Mouse (Mus musculus) neural tube, embryonic 14.5 days (tissue): ENCODE data around the gene Aagab. TPM values are rescaled to one million over a fixed set of nuclear protein-coding genes. Genes with fewer than 3 reads are reported as not detected.

ENCODE experiments used
- ATAC-seq: fragments of 200-750 bp; cut with Nextera tagmentation; 2 replicates; pipeline ENCODE4 v1.8.0; 2017; ENCODE audit warnings: low read depth, mild to moderate bottlenecking, moderate TSS enrichment, moderate library complexity
- H3K27ac ChIP-seq: fragments of 300-500 bp; sonication (generic); 2 replicates; pipeline ENCODE4 v1.5.1; 2014; ENCODE audit warnings: low read depth, mild to moderate bottlenecking, control low read depth, low read length, moderate library complexity, mixed read lengths
- H3K27me3 ChIP-seq: fragments of 300-500 bp; sonication (generic); 2 replicates; pipeline ENCODE4 v1.6.1; 2014; ENCODE audit warnings: low read length; ENCODE audit not compliant: control insufficient read depth, insufficient read depth
- H3K36me3 ChIP-seq: fragments of 300-500 bp; sonication (generic); 2 replicates; pipeline ENCODE4 v1.6.1; 2014; ENCODE audit warnings: low read length, mixed read lengths; ENCODE audit not compliant: control insufficient read depth, insufficient read depth
- H3K4me1 ChIP-seq: fragments of 300-500 bp; sonication (generic); 2 replicates; pipeline ENCODE4 v1.6.1; 2014; ENCODE audit warnings: low read length; ENCODE audit not compliant: control insufficient read depth, insufficient read depth
- H3K4me2 ChIP-seq: fragments of 300-500 bp; sonication (generic); 2 replicates; pipeline ENCODE4 v1.6.1; 2014; ENCODE audit warnings: mild to moderate bottlenecking, low read depth, low read length, control low read depth
- H3K4me3 ChIP-seq: fragments of 300-500 bp; sonication (generic); 2 replicates; pipeline ENCODE4 v1.5.1; 2014; ENCODE audit warnings: low read depth, low read length, control low read depth, mixed read lengths
- H3K9ac ChIP-seq: fragments of 300-500 bp; sonication (generic); replicated peaks from 2 replicates; pipeline ENCODE4 v1.6.1; 2014; ENCODE audit warnings: low read depth, mild to moderate bottlenecking, control low read depth, low read length, mixed read lengths
- H3K9me3 ChIP-seq: fragments of 300-500 bp; sonication (generic); 2 replicates; pipeline ENCODE4 v1.6.1; 2016; ENCODE audit warnings: low read length; ENCODE audit not compliant: control insufficient read depth
- WGBS: fragments of 180-500 bp; shearing (Covaris S2); extraction: QIAGEN DNeasy Blood & Tissue Kit; methylation state at CpG from one replicate; pipeline ENCODE4 v1.1.7; 2014; 5-methylcytosine and 5-hydroxymethylcytosine counted together
- polyA plus RNA-seq: library from polyadenylated mRNA; unstranded; fragments of >200 nt; fragmentation: Nextera tagmentation; extraction: Ambion mirVana; gene quantifications from 2 replicates; pipeline ENCODE4 v1.2.1, GENCODE M21; 2014

Gene Aagab
- polyA plus RNA-seq, 1 experiment from 2014 or later, result 51.6 TPM

DNA sequence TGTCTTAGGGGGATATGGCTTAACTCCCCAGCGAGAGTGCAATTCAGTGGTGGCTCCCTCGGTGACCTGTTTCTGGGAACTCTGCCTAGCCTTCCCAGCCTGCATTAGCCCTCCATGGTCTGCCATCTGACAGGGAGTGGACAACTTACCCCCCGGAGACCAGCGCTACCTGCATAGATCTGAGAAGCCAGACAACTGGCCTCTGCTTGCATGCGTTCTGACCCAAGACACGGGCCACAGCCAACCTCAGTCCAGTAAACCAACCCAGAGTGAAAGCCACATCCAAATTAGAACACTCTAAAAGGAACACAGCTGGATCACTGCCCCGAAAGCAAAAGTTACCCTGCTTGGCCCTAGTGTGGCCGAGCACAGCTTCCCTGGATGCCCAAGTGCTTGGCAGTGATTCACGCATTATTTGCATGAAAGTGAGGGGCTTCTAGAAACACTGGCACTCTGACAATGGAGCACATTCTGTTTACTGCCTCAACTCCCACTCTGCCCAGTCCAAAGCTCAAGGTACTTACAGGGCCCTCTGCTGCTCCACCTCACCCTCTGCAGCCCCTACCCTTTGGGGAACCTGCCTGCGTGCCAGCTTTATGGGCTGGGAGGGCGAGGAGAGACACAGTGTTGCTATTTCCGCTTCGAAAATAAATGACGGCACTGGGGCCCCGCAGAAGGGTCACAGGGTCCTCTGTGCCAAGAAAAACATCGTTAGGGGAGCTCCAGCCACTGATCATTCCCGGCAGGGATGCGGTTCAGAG lies 64.3 kb downstream of the Aagab start:
- Histone ChIP-seq H3K9ac (no peak overlapping the region), H3K4me2 (no peak overlapping the region)
- peak; percentile 48; the same call in 1 of the 2 replicates for ATAC-seq

DNA sequence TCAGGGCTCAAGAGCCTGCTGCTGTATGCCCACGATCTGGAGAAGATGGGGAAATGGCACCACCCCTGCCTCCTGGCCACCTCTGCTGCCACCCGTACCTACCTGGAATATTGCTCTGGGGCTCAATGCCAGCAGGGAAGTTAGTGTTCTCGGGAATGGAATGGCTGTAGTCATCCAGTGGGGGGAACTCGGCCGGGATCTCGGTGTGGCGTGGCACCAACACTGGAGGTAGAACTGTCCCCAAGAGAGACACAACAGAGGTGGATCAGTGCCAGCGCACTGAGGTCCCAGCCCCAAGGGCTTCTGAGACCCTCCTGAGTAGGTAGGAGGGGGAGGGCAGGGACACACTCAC lies 64.9 kb downstream of the Aagab start:
- Histone ChIP-seq H3K9me3 (no peaks in the 10 kb centered on the region), H3K27ac (peak overlapping the region; percentile 16; the same call in 1 of the 2 replicates), H3K4me2 (no peak overlapping the region), H3K4me3 (no peak overlapping the region), H3K9ac (no peak overlapping the region), H3K27me3 (no peaks in the 10 kb centered on the region), H3K36me3 (no peaks in the 10 kb centered on the region), H3K4me1 (peaks cover 32% of the 10 kb centered on the region)
- no peak for ATAC-seq
- 69% methylated on average over 8 of the region's 8 CpGs for WGBS

More for the DNA sequence above, 64.3 kb downstream of the Aagab start:
- H3K4me1 ChIP-seq, result peaks cover 32% of the 10 kb centered on the region
- H3K4me3 ChIP-seq, result no peak overlapping the region
- H3K27me3 ChIP-seq, result no peaks in the 10 kb centered on the region
- WGBS, result 46% methylated on average over 18 of the region's 18 CpGs
- no peaks in the 10 kb centered on the region for H3K9me3 ChIP-seq
- peak overlapping the region; percentile 16; the same call in 1 of the 2 replicates for H3K27ac ChIP-seq
- H3K36me3 ChIP-seq, result no peaks in the 10 kb centered on the region

DNA sequence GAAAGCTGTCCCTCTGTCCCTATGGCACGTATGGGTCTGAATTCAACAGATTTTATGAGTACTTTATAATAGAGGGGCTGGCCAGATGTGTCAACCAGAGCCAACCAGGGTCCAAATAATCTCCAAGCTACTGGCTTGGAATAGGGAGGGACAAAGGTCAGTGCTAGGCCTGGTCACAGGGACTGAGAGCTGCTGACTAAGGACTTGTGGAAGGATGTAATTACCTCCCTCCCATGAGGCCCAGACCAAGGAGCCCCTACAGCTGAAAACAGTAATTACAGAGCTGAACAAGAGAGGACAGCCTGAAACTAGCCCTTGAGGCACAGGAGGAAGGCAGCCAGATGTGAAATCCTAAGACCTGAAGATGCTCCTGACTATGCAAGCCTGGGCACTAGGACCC lies 66.2 kb downstream of the Aagab start:
- no peak for ATAC-seq
- peaks cover 32% of the 10 kb centered on the region for H3K4me1 ChIP-seq
- WGBS, result 52% methylated on average over 1 of the region's 1 CpGs

DNA sequence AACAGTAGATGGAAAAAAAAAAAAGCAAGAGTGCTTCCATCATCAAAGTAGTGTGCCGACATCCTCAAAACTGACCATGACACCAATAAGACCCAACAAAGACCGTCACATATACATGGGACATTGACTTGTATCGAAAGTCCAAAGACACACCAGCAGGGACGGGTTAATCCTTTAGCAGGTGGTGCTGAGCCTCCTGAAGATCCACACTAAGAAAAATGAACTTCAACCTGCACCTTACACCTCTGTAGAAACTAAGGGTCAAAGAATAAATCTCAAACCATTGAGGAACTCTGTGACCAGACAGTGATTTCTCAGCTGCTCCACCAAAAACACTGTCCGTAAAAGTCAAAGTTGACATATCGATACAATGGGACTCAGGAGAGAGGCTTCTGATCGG lies 67.4 kb downstream of the Aagab start:
- Histone ChIP-seq H3K27ac (no peak overlapping the region), H3K36me3 (no peaks in the 10 kb centered on the region), H3K9me3 (no peaks in the 10 kb centered on the region), H3K27me3 (no peaks in the 10 kb centered on the region), H3K4me2 (no peak overlapping the region), H3K4me3 (no peak overlapping the region), H3K9ac (no peak overlapping the region), H3K4me1 (peaks cover 31% of the 10 kb centered on the region)
- 97% methylated on average over 7 of the region's 7 CpGs for WGBS
- no peak for ATAC-seq

More for the DNA sequence above, 66.2 kb downstream of the Aagab start:
- no peaks in the 10 kb centered on the region for H3K36me3 ChIP-seq
- no peaks in the 10 kb centered on the region for H3K27me3 ChIP-seq
- H3K9me3 ChIP-seq, result no peaks in the 10 kb centered on the region
- H3K4me3 ChIP-seq, result no peak overlapping the region
- no peak overlapping the region for H3K4me2 ChIP-seq
- H3K27ac ChIP-seq, result no peak overlapping the region
- H3K9ac ChIP-seq, result no peak overlapping the region

DNA sequence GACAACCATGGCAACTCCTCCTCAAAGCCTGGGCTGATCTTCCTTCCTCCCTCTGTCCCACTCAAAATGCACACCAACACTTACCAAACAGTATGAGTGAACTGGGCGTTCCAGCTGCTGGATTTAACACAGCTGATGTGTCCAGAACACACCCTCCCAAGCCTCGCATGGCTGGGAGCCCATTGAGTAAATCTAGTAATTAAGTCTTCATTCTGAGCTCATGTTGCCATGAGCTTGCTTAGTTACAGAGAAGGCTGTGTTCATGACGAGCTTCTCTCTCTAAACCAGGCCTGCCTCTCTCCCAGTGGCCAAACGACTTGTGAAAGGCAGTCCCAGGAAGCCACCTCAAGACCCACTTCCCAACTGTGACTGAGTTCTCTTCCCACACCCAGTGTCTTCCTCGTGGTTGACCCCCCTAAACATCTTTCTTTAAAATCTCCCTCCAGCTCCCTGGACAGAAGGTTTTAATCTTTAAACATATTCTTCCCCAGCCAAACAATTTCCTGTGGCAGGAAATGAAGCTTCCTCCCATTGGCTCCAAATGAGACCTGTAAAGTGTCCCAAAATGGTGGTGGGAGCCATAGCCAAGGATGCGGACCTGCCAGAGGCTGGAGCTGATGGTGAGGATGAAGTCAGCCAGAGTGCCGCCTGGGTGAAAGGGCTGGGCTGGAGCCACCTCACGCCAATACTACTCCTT lies 70.5 kb downstream of the Aagab start:
- H3K36me3 ChIP-seq, result no peaks in the 10 kb centered on the region
- 0 out of 2 replicates have a peak, but pooled peaks cover 8% of the 10 kb centered on the region for H3K4me1 ChIP-seq
- no peak overlapping the region for H3K4me2 ChIP-seq
- no peak for ATAC-seq
- no peaks in the 10 kb centered on the region for H3K9me3 ChIP-seq
- 86% methylated on average over 8 of the region's 8 CpGs for WGBS
- H3K4me3 ChIP-seq, result no peak overlapping the region
- H3K9ac ChIP-seq, result no peak overlapping the region
- H3K27ac ChIP-seq, result no peak overlapping the region
- H3K27me3 ChIP-seq, result no peaks in the 10 kb centered on the region

DNA sequence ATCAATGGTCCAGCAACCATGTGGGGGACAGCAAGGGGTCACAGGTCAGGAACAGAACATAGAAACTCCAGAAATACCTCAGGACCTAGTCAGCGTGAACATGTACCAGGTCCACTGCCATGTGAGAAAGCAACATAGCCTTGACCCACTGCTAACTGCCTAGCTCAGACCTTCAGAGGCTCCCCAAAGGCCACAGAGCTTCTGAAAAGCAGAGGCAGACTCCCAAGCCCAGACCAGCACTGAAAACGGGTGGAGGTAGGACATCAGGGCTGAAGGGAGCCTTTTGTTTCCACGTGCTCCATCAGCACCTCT lies 71.0 kb downstream of the Aagab start:
- Histone ChIP-seq H3K27ac (no peak overlapping the region), H3K27me3 (no peaks in the 10 kb centered on the region), H3K4me1 (0 out of 2 replicates have a peak, but pooled peaks cover 4% of the 10 kb centered on the region), H3K4me3 (no peak overlapping the region), H3K4me2 (no peak overlapping the region), H3K36me3 (no peaks in the 10 kb centered on the region), H3K9me3 (no peaks in the 10 kb centered on the region), H3K9ac (no peak overlapping the region)
- 88% methylated on average over 3 of the region's 3 CpGs for WGBS
- no peak for ATAC-seq

DNA sequence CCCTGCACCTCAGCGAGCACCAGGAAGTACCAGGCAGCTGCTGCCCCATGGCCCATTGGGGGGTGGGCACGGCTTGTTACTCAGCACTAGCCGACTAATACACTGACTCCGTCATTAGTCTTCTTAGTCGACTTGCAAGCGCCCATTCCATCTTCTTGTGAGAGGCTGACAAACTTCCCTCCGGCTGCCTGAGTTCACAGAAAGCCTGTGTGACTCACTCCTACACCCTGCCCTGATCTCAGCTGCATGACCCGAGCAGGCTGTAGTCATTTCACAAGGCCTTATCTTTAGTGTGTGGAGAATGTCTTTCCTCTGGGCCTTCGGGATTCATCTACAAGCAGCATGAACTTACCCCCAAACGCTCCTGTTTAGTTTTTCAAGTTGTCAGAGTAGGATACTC lies 72.2 kb downstream of the Aagab start:
- Histone ChIP-seq H3K4me1 (0 out of 2 replicates have a peak, but pooled peaks cover 4% of the 10 kb centered on the region), H3K9ac (no peak overlapping the region), H3K36me3 (no peaks in the 10 kb centered on the region), H3K9me3 (no peaks in the 10 kb centered on the region), H3K4me3 (no peak overlapping the region), H3K27me3 (no peaks in the 10 kb centered on the region), H3K27ac (no peak overlapping the region), H3K4me2 (no peak overlapping the region)
- no peak for ATAC-seq
- 91% methylated on average over 10 of the region's 10 CpGs for WGBS

DNA sequence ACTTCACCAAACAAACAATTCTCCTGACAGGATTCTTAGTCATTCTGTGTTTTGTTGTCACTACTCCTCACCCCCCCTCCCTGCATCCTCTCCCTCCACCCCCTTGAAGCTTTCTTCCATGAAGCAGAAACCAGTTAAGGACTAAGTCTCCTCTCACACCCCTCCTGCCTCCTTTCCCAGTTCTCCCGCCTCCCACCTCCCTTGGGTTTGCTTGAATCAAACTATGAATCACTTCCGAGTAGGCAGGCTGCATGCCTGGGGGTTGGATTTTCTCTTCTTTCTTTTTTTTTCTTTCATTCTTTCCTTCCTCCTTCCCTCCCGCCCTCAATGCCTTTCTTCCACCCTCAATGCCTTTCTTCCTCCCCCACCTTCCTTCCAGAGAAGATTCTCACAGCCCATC lies 75.2 kb downstream of the Aagab start:
- ATAC-seq, result no peak
- H3K4me3 ChIP-seq, result no peak overlapping the region
- 47% methylated on average over 3 of the region's 3 CpGs for WGBS
- H3K4me2 ChIP-seq, result no peak overlapping the region
- H3K9me3 ChIP-seq, result no peaks in the 10 kb centered on the region
- no peak overlapping the region for H3K27ac ChIP-seq
- H3K9ac ChIP-seq, result no peak overlapping the region
- 0 out of 2 replicates have a peak, but pooled peaks cover 4% of the 10 kb centered on the region for H3K4me1 ChIP-seq
- H3K36me3 ChIP-seq, result no peaks in the 10 kb centered on the region
- no peaks in the 10 kb centered on the region for H3K27me3 ChIP-seq

DNA sequence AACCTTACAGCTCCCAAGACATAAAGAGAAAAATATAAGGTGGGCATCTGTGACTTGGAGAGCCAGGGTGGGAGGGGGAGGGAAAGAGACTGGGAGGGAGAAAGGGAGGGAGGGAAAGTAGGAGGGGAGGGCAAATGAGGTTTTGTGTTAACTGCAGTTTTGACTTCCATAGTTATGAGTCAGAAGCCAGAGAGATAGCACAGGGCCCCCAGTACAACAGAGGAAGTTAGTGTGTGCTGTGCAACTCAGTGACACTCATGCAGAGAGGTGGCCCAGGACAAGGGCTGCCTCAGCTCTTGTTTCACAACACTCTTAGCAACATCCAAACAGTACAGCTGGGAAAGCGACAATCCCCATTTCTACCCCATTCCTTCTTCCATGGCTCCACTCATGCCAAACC lies 75.6 kb downstream of the Aagab start:
- Histone ChIP-seq H3K4me3 (no peak overlapping the region), H3K4me2 (no peak overlapping the region)
- 100% methylated on average over 1 of the region's 1 CpGs for WGBS

More for the DNA sequence above, 75.6 kb downstream of the Aagab start:
- Histone ChIP-seq H3K27me3 (no peaks in the 10 kb centered on the region), H3K27ac (no peak overlapping the region), H3K9me3 (no peaks in the 10 kb centered on the region), H3K36me3 (no peaks in the 10 kb centered on the region), H3K9ac (no peak overlapping the region), H3K4me1 (0 out of 2 replicates have a peak, but pooled peaks cover 4% of the 10 kb centered on the region)
- ATAC-seq, result no peak
